Mouse (Mus musculus): ENCODE results near the gene Usf1.

Gene Usf1

DNA sequence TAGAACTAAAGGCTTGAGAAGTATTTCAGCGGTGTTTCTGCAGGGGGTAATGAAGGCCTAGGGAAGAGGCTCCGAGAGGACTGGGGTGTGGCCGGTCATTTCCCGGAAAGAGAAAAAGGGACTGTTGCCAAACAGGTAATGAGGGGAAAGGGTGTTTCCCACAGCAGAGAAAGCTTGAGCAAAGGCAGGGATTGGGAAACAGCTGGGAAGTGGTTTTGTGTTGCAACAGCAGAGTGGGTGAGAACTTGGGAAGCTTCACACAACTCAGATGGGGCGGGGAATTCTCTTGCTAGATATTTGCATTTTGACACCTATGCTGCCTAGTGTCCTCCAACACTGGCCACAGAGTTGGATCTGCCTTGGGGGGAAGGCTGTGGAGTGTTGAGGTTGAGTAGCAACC is 41.8 kb downstream of the Usf1 start:
- DNase-seq (ENCODE audit: low spot score), result no peak

DNA sequence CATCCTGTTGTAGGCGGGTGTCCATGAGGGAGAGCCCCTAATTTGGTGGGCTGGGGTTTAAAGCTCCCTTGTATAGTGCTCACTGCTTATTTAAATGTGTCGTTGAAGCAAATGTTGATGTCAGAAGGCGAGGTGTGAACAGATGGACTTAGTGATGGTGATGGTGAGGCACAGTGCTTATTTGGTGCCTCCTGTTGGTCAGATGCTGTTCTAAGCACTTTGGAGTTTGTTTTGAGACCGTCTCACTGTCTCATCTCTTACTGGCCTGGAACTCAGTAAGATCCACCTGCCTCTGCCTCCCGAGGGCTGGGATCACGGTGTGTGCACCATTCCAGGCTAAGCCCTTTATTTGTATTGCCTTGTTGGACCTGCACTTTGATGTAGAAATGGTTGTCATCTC is 43.8 kb downstream of the Usf1 start:
- DNase-seq (ENCODE audit: low spot score), result no peak

DNA sequence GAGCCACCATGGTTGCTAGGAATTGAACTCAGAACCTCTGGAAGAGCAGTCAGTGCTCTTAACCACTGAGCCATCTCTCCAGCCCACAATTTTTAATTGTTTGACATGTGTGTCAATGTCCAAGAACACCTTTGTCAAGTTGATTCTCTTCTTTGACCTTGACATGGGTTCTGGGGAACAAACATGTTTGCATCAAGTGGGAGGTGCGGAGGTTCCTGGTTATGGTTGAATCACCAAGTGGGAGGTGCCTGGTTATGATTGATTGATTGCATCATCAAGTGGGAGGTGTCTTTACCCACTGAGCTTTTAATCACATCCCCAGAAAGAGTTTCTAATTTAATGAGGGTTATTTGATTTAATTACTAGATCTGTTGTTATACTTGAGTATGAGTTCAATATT is 46.5 kb downstream of the Usf1 start:
- no peak for DNase-seq (ENCODE audit: low spot score)

DNA sequence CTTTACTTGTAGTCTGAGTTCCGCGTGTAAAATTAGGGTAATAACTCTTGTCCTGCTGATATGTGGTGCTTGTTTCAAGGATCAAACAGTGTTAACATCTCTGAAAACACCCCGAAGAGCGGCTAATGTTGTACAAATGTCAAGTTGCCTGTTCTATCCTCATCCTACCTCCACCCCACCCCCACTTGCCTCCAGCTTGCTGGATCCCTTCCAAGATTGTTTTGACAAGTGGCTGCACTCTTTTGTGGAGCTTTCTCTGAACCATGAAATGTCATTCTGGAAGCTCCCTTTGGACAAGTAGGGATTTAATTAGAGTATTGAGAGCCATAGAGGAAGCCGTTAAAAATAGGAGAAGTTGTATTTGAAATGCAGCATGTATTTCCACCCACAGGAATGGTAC is 48.7 kb downstream of the Usf1 start:
- no peak for DNase-seq (ENCODE audit: low spot score)

DNA sequence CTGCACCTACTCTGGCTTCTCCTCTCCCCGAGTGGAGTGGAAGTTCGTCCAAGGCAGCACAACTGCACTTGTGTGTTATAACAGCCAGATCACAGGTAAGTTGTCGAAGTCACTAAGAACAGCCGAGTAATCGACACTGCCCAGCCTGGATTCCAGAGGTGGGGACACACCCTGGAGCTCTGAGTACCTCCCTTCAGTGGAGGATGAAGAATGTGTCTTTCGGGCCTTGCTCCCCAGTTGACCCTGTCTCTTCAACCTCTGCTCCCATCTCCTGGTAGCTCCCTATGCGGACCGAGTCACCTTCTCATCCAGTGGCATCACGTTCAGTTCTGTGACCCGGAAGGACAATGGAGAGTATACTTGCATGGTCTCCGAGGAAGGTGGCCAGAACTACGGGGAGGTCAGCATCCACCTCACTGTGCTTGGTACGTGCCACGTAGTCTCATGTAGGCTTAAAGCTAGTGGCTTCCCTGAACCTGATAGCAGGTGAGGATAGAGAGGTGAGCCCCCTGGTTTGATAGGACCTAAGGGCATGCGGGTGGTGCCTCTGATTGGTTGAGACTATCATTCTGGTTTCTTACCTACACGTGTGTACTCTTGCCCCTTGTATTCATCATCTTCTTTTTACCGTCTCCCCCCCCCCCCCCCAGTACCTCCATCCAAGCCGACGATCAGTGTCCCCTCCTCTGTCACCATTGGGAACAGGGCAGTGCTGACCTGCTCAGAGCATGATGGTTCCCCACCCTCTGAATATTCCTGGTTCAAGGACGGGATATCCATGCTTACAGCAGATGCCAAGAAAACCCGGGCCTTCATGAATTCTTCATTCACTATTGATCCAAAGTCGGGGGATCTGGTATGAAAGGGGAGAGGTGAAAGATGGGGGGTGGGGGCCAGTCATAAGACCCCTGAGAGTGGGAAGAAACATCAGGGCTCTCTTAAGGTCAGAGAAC is 49.7 kb downstream of the Usf1 start:
- DNase-seq (ENCODE audit: low spot score), result no peak

DNA sequence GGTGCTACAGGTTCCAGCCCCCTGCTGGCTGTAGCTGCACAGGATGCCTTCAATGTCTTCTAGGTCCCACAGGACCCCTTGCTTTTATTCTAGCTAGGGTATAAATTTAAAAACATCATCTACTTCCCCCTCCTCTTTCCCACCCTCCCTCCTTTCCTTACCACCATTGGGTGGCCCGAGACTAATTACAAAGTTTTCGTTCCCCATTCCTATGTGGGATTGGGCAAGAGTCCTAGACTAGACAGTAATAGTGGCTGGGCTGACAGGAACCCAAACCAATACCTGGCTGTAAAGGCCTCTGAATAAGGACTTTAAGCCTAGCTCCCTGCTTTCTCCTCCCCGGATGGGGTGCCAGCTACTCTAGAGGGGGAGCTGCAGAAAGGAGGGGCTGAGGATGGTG is 52.0 kb downstream of the Usf1 start:
- DNase-seq (ENCODE audit: low spot score), result no peak

DNA sequence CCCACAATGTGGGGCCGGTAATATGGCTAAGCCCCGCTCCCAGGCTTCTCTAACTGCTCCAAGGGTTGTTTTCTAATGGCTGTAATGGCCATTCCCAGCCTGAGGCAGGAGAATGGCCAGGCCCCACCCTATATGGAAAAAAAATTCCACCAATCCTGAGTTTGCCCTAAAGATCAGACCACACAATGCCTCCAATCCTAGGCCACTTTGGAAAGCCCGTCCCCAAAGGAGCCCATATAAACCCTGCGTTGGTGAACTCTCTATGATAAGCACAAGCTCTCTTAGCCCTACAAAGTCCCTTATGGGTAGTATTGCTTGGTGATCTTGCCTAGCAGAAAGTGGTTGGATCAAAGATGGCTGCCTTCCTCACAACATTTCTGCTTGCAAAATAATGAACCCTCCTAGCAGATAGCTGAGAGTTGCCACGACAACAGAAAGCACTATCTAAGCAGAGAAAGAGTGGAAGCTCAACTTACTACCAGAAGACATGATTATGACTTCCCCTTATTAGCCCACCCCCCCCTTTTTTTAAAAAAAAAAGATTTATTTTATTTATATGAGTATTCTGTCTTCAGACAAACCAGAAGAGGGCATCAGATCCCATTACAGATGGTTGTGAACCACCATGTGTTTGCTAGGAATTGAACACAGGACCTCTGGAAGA is 54.8 kb downstream of the Usf1 start:
- no peak for DNase-seq (ENCODE audit: low spot score)

DNA sequence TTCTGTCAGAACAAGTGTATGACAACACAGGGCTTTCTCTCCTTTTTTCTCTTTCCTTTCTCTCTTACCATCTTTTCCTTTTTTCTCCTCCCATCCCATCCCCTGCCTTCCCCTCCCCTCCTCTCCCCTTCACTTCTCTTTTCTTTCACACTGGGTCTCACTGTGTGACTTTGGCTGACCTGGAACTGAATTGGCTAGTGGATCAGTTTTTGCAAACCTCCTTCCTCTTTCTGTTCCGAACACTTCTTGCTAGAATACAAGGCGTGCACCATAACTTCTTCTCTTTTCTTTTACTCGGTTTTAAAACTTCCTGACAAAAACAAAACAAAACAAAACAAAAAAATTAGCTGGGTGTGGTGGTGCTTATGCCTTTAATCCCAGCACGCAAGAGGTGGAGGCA is 55.5 kb downstream of the Usf1 start:
- no peak for DNase-seq (ENCODE audit: low spot score)

All from embryo, embryonic 10.5 days (tissue).